Mouse (Mus musculus) E14TG2a.4 (cell line): ENCODE measurements around the gene Tapbpl.

Experiments used
- CTCF ChIP-seq: conservative IDR thresholded peaks from 2 replicates; pipeline ENCODE4 v1.5.1; 2014; ENCODE audit warnings: low read length
- NANOG ChIP-seq: IDR thresholded peaks from 2 replicates; pipeline ENCODE4 v1.6.1; 2014; ENCODE audit warnings: borderline replicate concordance, low read length, mixed read lengths

DNA sequence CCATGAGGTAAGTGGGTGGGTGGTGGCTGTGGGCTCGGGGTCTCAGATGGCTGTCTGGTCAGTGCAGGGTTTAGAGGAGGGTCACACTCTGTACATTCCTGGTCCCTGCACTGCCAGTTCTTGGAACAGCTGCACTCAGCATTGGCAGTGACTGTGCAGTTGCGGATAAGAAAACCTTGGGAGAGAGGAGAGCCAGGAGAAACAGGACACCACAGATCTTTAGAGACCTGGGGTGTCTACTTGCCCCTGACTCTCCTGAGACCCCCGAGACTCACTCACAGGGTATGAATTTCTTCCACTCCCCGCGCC lies 2.8 kb upstream of the Tapbpl start:
- TF ChIP-seq CTCF (no peak), NANOG (no peak)
